Mouse (Mus musculus) intestine, embryonic 15.5 days (tissue): ENCODE data around the gene Tbcel. TPM values are rescaled to one million over a fixed set of nuclear protein-coding genes. Genes with fewer than 3 reads are reported as not detected.

Source experiments
- polyA plus RNA-seq: library from polyadenylated mRNA; unstranded; fragments of >200 nt; fragmentation: Nextera tagmentation; extraction: Ambion mirVana; gene quantifications from 2 replicates; pipeline ENCODE4 v1.2.1, GENCODE M21; 2015

Gene Tbcel
- polyA plus RNA-seq, 1 experiment from 2014 or later, result 4.5 TPM

Other genes with a start within 250 kb of the Tbcel start
- 84.1 and 90.9 TPM in 2 replicates for gene Sc5d, start 243.6 kb downstream of the Tbcel start, polyA plus RNA-seq
- gene Tecta, start 107.9 kb downstream of the Tbcel start, polyA plus RNA-seq, result 0.13 and 0.19 TPM in 2 replicates